Mouse (Mus musculus): ENCODE results near the gene Uqcr11.

DNA sequence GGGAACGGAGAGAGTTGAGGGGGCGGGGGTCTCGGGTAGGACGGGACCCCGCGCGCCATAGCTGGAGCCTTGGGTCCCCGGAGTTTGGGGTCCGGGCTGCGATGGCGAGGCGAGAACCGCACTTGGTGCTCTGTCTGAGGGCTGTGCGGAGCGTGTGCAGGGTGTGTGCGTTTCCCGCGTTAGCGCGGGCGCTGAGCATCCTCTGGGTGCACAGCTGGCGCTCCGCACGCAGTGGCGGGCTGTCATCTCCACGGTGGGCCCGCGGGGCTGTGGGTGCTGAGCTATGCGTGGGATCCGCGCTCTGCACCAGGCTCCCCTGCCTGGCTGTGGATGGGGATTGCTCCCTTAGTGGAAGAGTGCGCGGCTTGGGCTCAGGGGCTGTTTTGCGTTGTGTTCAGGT, 49.9 kb downstream of the Uqcr11 start:
- TF ChIP-seq FOSL1 (IDR thresholded peaks at IDR 0.05; ENCODE audit: insufficient read depth, low read length, poor library complexity, severe bottlenecking) (no peak), CTCF (IDR thresholded peaks at IDR 0.05; ENCODE audit: control insufficient read depth, insufficient read depth, insufficient read length) (no peak), USF1 (IDR thresholded peaks at IDR 0.05; ENCODE audit: low read depth) (no peak), MYOD1 (IDR thresholded peaks at IDR 0.05; ENCODE audit: control insufficient read depth, insufficient read length, low read depth) (no peak), CEBPB (IDR thresholded peaks at IDR 0.05; ENCODE audit: low read depth) (no peak)

Measured in C2C12 (cell line).